ENCODE assay signal across 8 mouse cellular contexts in the genomic region with DNA sequence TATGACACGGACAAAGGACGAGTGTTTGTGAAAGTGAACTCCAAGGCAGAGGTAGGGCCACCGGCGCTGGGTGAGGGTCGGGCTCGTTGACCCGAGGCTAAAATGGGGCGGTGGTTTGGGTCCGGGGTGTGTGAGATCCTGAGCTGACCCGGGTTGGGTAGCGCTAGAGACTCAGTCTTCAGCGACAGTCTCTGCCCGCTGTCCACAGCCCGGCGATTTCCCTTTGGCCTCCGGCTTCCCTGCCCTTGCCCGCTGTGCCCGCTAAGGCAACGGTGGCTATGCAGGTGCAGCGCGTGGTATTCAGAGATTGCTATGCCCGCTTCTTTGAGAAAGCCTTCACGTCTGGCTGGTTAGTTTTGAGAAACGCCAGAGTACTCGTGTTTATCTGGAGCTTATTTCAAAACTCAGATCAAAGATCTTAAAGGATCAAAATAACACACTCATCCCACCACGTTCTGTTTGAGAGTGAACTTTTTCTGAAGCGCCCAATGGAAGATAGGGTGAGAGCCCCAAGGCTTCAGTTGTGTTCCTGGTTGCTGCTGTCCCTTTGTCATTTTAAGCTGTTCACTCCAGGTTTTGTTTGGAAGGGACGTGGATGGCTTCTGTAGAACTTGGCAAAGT. TPM values are rescaled to one million over a fixed set of nuclear protein-coding genes. Genes with fewer than 3 reads are reported as not detected.
DNase-seq lines count a peak whose midpoint lies in the region; ATAC-seq lines count a peak whose summit lies in the region.

No protein-coding gene starts in this region.

- no peaks in the 10 kb centered on the region; the same call in 1 of the 2 replicates for H3K4me1 ChIP-seq in kidney, embryonic 14.5 days (ENCODE audit: control insufficient read depth, insufficient read depth, low read length)
- peaks cover 15% of the 10 kb centered on the region for H3K4me1 ChIP-seq in embryonic facial prominence, embryonic 10.5 days
- 0 out of 2 replicates have a peak, but pooled peaks cover 5% of the 10 kb centered on the region for H3K4me1 ChIP-seq in intestine, embryonic 15.5 days (replicated peaks)
- H3K4me1 ChIP-seq in midbrain, embryonic 11.5 days (ENCODE audit: control insufficient read depth, insufficient read depth, low read length) = peaks cover 9% of the 10 kb centered on the region

- H3K27ac ChIP-seq in kidney, embryonic 14.5 days (ENCODE audit: low read depth, low read length) = no peak overlapping the region; the same call in 1 of the 2 replicates
- H3K27ac ChIP-seq in embryonic facial prominence, embryonic 10.5 days (replicated peaks) = peak overlapping the region; percentile 84
- no peak overlapping the region for H3K27ac ChIP-seq in intestine, embryonic 15.5 days
- no peak overlapping the region; the same call in 1 of the 2 replicates for H3K27ac ChIP-seq in midbrain, embryonic 11.5 days (ENCODE audit: low read depth, low read length)

- no peak for DNase-seq in kidney, adult 11 months
- DNase-seq in embryonic facial prominence, embryonic 10.5 days (ENCODE audit: low spot score) = no peak
- peak; percentile 92 for DNase-seq in midbrain, embryonic 11.5 days (ENCODE audit: low spot score, missing footprints)
- DNase-seq in gastrocnemius, adult 18-20 months (ENCODE audit: low spot score) = no peak
- DNase-seq in layer of hippocampus, adult 18-20 months (ENCODE audit: low spot score in 2 of 2) = no peak
- DNase-seq in urinary bladder, postnatal 25 days (ENCODE audit: low spot score) = no peak

- no peaks in the 10 kb centered on the region for H3K9me3 ChIP-seq in kidney, embryonic 14.5 days (ENCODE audit: control insufficient read depth, low read length)
- no peaks in the 10 kb centered on the region for H3K9me3 ChIP-seq in embryonic facial prominence, embryonic 10.5 days
- H3K9me3 ChIP-seq in intestine, embryonic 15.5 days = no peaks in the 10 kb centered on the region
- no peaks in the 10 kb centered on the region for H3K9me3 ChIP-seq in midbrain, embryonic 11.5 days (ENCODE audit: control insufficient read depth, low read length)

- peak overlapping the region; percentile 86 for H3K4me2 ChIP-seq in kidney, embryonic 14.5 days (replicated peaks; ENCODE audit: low read depth, low read length)
- peak overlapping the region; percentile 92 for H3K4me2 ChIP-seq in intestine, embryonic 15.5 days (replicated peaks)
- H3K4me2 ChIP-seq in midbrain, embryonic 11.5 days = peak overlapping the region; percentile 82

- H3K9ac ChIP-seq in kidney, embryonic 14.5 days (ENCODE audit: low read depth, low read length) = peak overlapping the region; percentile 73
- peak overlapping the region; percentile 81 for H3K9ac ChIP-seq in intestine, embryonic 15.5 days
- peak overlapping the region; percentile 77 for H3K9ac ChIP-seq in midbrain, embryonic 11.5 days (ENCODE audit: low read length)

- H3K4me3 ChIP-seq in kidney, embryonic 14.5 days (ENCODE audit: low read length) = peak overlapping the region; percentile 77
- peak overlapping the region; percentile 81 for H3K4me3 ChIP-seq in embryonic facial prominence, embryonic 10.5 days
- peak overlapping the region; percentile 66 for H3K4me3 ChIP-seq in intestine, embryonic 15.5 days (replicated peaks)
- peak overlapping the region; percentile 71 for H3K4me3 ChIP-seq in midbrain, embryonic 11.5 days (ENCODE audit: low read depth, low read length)

- H3K36me3 ChIP-seq in kidney, embryonic 14.5 days (ENCODE audit: control insufficient read depth, insufficient read depth, low read length) = no peaks in the 10 kb centered on the region
- no peaks in the 10 kb centered on the region; the same call in 1 of the 2 replicates for H3K36me3 ChIP-seq in embryonic facial prominence, embryonic 10.5 days (replicated peaks)
- no peaks in the 10 kb centered on the region for H3K36me3 ChIP-seq in intestine, embryonic 15.5 days
- no peaks in the 10 kb centered on the region for H3K36me3 ChIP-seq in midbrain, embryonic 11.5 days (ENCODE audit: control insufficient read depth, insufficient read depth, low read length)

- H3K27me3 ChIP-seq in kidney, embryonic 14.5 days (ENCODE audit: control insufficient read depth, insufficient read depth, low read length) = no peaks in the 10 kb centered on the region
- no peaks in the 10 kb centered on the region for H3K27me3 ChIP-seq in embryonic facial prominence, embryonic 10.5 days (replicated peaks; ENCODE audit: low read depth, poor library complexity, severe bottlenecking)
- H3K27me3 ChIP-seq in intestine, embryonic 15.5 days (replicated peaks) = no peaks in the 10 kb centered on the region
- no peaks in the 10 kb centered on the region for H3K27me3 ChIP-seq in midbrain, embryonic 11.5 days (ENCODE audit: control insufficient read depth, insufficient read depth, low read length)

- WGBS in kidney, embryonic 14.5 days = 1% methylated on average over 24 of the region's 28 CpGs
- WGBS in embryonic facial prominence, embryonic 10.5 days = under 1% methylated on average over 28 of the region's 28 CpGs
- WGBS in intestine, embryonic 15.5 days = under 1% methylated on average over 28 of the region's 28 CpGs
- WGBS in midbrain, embryonic 11.5 days = under 1% methylated on average over 28 of the region's 28 CpGs

- ATAC-seq in kidney, embryonic 14.5 days (ENCODE audit: low FRiP score, low TSS enrichment) = no peak; the same call in 1 of the 2 replicates
- peak; percentile 78 for ATAC-seq in intestine, embryonic 15.5 days
- peak; percentile 79 for ATAC-seq in midbrain, embryonic 11.5 days (ENCODE audit: low FRiP score)

RNA-seq across cellular contexts. Expression of a gene that starts 0.5 kb away (rescaled TPM):
- polyA plus RNA-seq in kidney, embryonic 14.5 days (2014; fragmentation: Nextera tagmentation; extraction: Ambion mirVana) = 6.3 and 7.4 TPM in 2 replicates
- 6.3 and 7.8 TPM in 2 replicates for polyA plus RNA-seq in embryonic facial prominence, embryonic 10.5 days (2016; fragmentation: Nextera tagmentation; extraction: Ambion mirVana)
- polyA plus RNA-seq in intestine, embryonic 15.5 days (2015; fragmentation: Nextera tagmentation; extraction: Ambion mirVana) = 6.4 and 7.1 TPM in 2 replicates
- polyA plus RNA-seq in midbrain, embryonic 11.5 days (2014; fragmentation: Nextera tagmentation; extraction: Ambion mirVana) = 8.6 and 10.6 TPM in 2 replicates
- total RNA-seq in gastrocnemius, adult 18-20 months (2021) = 1 to 10 TPM; 3.5 to 3.8 TPM
- 10 to 100 TPM; 51.2 to 55.0 TPM for total RNA-seq in layer of hippocampus, adult 18-20 months (2021)

RNA-seq across cellular contexts. Expression of a gene that starts 13.1 kb away (rescaled TPM):
- polyA plus RNA-seq in kidney, embryonic 14.5 days (2014; fragmentation: Nextera tagmentation; extraction: Ambion mirVana) = 0.81 and 1.4 TPM in 2 replicates
- 0.30 and 0.50 TPM in 2 replicates for polyA plus RNA-seq in embryonic facial prominence, embryonic 10.5 days (2016; fragmentation: Nextera tagmentation; extraction: Ambion mirVana)
- polyA plus RNA-seq in intestine, embryonic 15.5 days (2015; fragmentation: Nextera tagmentation; extraction: Ambion mirVana) = 1.3 and 1.6 TPM in 2 replicates
- polyA plus RNA-seq in midbrain, embryonic 11.5 days (2014; fragmentation: Nextera tagmentation; extraction: Ambion mirVana) = 1.7 and 1.8 TPM in 2 replicates
- 10 to 100 TPM; 18.3 to 24.5 TPM for total RNA-seq in gastrocnemius, adult 18-20 months (2021)
- 10 to 100 TPM; 44.9 to 49.3 TPM for total RNA-seq in layer of hippocampus, adult 18-20 months (2021)

RNA-seq across cellular contexts. Expression of a gene that starts 30.1 kb away (rescaled TPM):
- polyA plus RNA-seq in kidney, embryonic 14.5 days (2014; fragmentation: Nextera tagmentation; extraction: Ambion mirVana) = 19.4 and 35.1 TPM in 2 replicates
- 55.0 and 57.7 TPM in 2 replicates for polyA plus RNA-seq in embryonic facial prominence, embryonic 10.5 days (2016; fragmentation: Nextera tagmentation; extraction: Ambion mirVana)
- polyA plus RNA-seq in intestine, embryonic 15.5 days (2015; fragmentation: Nextera tagmentation; extraction: Ambion mirVana) = 34.7 and 38.7 TPM in 2 replicates
- polyA plus RNA-seq in midbrain, embryonic 11.5 days (2014; fragmentation: Nextera tagmentation; extraction: Ambion mirVana) = 33.6 and 36.9 TPM in 2 replicates
- 10 to 100 TPM; 14.7 to 15.6 TPM for total RNA-seq in gastrocnemius, adult 18-20 months (2021)
- 10 to 100 TPM; 37.1 to 39.0 TPM for total RNA-seq in layer of hippocampus, adult 18-20 months (2021)

RNA-seq across cellular contexts. Expression of a gene that starts 33.6 kb away (rescaled TPM):
- polyA plus RNA-seq in kidney, embryonic 14.5 days (2014; fragmentation: Nextera tagmentation; extraction: Ambion mirVana) = 3.2 and 4.3 TPM in 2 replicates
- polyA plus RNA-seq in embryonic facial prominence, embryonic 10.5 days (2016; fragmentation: Nextera tagmentation; extraction: Ambion mirVana) = 1.2 and 1.3 TPM in 2 replicates
- 5.4 TPM in 2 replicates for polyA plus RNA-seq in intestine, embryonic 15.5 days (2015; fragmentation: Nextera tagmentation; extraction: Ambion mirVana)
- polyA plus RNA-seq in midbrain, embryonic 11.5 days (2014; fragmentation: Nextera tagmentation; extraction: Ambion mirVana) = 3.3 and 3.8 TPM in 2 replicates
- total RNA-seq in gastrocnemius, adult 18-20 months (2021) = 10 to 100 TPM; 14.6 to 17.9 TPM
- 10 to 100 TPM; 65.6 to 69.3 TPM for total RNA-seq in layer of hippocampus, adult 18-20 months (2021)
